Mouse (Mus musculus) liver, adult 2 months (tissue): ENCODE measurements around the gene Gabpa.

Experiments used
- CTCF ChIP-seq: fragments of 200-500 bp; IDR thresholded peaks from 2 replicates; pipeline ENCODE4 v1.5.1; 2011; ENCODE audit warnings: low read depth, low read length, control low read depth
- POLR2A ChIP-seq: fragments of 200-500 bp; IDR thresholded peaks from 2 replicates; pipeline ENCODE4 v1.6.1; 2011; ENCODE audit warnings: low read length, control low read depth; ENCODE audit not compliant: insufficient read depth; ENCODE audit errors: extremely low read depth

DNA sequence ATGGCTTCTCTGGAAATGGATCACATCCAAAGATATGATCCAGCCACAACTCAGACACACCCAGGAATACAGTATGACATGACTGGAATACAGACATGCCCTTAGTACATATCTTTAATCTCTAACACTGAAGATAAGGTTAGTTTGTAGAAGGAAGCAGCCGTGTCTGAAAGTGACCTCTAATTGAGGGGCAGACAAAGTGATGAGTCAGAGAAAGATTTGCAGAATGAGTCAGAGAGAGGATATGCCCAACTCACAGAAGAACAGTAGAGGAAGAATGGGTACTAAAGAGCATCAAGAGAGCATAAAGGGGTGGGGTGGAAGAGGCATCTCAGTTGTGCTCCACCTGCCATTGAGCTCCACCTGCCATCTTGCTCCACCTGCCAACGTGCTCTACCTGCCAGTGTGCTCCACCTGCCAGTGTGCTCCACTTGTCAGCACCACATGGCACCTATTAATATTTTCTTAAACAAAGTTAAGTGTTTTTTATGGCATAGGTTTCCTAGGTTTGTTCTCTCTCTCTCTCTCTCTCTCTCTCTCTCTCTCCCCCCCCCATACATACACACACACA lies 44.0 kb upstream of the Gabpa start:
- TF ChIP-seq CTCF (no peak), POLR2A (no peak)
